Mouse (Mus musculus): Measurements from ENCODE around the gene Serpina16.

Serpina16 gene

GRCm38 (mm10) chr12:103657991-103658390 is 17.9 kb downstream of the Serpina16 start:
- no peak for DNase-seq (ENCODE audit: low spot score in 2 of 2)

DNA sequence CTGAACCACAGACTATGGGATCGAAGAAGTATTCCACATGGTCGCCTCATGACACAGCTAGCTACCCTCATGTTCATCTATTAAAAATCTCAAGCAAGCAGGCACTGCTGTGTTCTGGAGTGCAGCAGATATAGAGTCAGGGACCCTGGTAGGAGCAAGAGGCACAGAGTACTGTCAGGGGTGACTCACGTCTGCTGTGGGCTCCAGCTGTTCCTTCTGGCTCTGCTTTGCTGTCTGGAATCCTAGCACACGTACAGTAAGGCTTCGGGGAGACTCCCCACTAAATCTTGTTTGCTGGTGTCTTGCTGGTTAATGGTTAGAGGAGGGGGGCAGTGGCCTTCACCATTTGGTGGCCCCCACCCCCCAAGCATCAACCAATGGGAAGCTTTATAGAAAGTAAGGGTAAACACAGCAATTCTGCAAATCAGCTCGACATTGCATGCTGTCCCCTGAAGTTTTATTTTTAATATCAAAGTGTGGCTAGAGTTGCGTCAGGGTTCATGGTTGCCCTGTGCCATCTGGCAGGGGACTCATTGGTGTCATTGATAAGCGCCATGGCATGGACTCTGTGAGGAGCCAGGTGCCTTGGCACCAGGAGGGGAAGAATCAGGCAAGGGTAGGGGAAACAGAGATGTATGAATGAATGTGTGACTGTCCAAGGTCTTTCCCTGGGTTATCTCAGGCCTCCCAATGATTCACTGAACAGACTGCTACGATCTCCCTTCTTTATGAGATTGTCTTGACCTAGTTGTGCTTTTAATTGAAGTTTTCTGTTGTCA is 18.9 kb downstream of the Serpina16 start, which contains the start of gene Serpina6:
TSS of gene Serpina6 (minus strand) at position 365 of the 779 bp plus-strand sequence.
- DNase-seq (ENCODE audit: low spot score in 2 of 2): no peak

GRCm38 (mm10) chr12:103655123-103656044 is 20.6 kb downstream of the Serpina16 start:
- DNase-seq (ENCODE audit: low spot score in 2 of 2): no peak

DNA sequence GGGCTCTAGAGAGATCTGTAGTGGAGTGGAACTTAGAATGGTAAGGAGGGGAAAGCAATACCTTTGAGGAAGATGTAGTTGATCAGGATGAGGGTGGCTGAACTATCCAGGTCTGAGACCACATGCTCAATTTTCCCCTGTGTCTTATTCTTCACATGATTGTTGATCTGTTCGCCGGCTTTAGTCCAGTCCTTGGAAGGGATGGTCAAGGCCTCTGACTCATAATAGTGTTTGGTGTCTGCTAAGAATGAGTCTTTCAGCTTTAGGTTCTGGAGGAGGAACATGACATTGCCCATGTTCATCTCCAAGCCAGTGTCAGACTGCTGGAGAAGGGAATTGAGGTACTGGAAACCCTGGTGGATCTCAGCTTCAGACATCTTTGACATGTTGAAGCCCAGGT is 22.1 kb downstream of the Serpina16 start:
- DNase-seq (ENCODE audit: low spot score in 2 of 2): no peak

DNA sequence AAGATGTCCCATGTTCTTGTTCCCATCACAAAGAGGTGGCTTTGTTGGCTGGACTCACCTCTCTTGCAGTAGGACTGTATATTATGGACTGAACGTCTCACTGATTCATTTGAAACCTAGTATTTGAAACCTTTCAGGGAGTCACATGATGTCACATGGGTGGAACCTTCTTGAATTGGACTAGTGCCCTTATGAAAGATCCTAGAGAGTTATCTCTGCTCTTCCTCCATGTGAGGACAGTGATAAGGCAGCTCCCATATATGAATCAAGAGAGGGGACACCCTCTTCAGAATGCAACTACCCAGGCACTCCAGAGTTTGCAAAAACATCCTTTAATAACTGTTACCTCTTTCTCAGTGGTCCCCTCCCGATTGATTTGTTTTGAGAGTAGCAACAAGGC is 29.6 kb downstream of the Serpina16 start:
- DNase-seq (ENCODE audit: low spot score in 2 of 2): no peak

DNA sequence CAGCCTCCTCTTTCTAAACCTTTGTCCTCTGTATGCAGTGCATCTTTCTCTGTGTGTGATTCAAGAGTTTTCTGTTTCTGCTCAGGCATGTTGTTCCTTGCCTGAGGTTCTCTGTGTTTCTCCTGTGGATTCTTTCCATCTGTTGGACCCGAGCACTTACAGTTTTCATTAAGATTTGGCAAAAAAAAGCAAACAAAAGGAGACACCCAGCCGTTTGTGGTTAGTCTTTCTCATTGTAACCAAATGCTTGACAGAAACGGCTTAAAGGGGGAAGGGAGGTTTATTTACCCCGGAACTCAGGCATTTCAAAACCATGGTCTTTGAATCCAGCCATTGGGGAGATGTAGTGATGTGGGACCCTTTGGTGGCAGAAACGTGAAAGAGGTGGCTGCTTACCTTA is 31.3 kb downstream of the Serpina16 start:
- DNase-seq (ENCODE audit: low spot score in 2 of 2): no peak

DNA sequence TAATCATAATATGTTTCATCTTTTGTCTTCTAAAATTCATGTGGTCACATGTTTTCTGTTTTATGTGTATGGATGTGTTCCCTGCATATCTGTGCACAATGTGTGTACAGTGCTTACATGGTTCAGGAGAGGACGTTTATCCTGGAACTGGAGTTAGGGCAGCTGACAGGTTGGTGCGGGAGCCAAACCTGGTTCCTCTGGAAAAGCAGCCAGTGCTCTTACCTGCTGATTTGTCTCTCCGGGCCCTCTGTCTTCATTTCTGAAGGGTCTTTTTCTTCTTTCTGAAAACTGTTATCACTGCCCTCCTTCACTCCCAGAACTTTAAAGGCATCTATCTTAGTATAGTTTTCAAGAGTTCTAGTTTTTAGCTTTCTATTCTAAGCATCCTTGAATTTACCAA is 32.1 kb downstream of the Serpina16 start:
- DNase-seq (ENCODE audit: low spot score in 2 of 2): no peak

- DNase-seq (ENCODE audit: low spot score in 2 of 2): peak; percentile 84 to 89
Observed at GRCm38 (mm10) chr12:103643336-103643735, 32.6 kb downstream of the Serpina16 start.

DNA sequence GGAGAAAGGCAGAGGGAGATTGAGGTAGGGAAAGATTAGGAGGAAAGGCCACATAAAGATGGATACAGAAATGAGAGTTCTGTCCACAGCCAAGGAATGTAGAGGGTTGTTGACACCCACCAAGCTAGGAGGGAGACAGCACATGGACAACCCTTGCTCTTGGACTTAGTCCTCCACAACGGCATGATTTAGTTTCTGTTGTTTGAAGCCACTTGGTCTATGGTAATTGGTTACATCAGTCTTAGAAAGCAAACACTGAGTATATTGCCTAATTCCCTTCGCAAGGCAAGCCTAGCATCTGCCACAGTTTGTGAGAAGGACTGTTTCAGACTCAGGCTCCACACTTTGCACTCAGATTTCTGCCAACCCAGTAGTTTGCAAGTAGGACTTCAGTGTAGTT is 40.1 kb downstream of the Serpina16 start:
- no peak for DNase-seq (ENCODE audit: low spot score in 2 of 2)

DNA sequence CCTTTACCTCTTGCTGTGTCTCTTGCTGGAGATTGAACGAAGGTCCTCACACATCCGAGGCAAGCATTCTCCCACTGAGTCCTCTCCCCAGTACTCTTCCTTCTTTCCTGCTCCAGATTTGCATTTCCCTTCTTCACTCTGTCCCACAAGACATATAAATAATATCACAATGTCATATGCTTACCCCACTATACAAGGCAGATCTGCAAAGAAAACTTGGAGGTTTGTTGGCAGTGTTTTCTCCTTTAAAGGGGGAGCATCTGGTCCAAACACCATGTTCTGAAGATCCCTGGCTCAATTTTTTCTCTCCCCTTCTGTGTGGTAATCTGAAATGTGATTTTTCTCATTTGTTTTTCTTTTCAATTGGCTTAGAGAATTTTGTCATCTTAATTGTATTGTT is 41.5 kb downstream of the Serpina16 start:
- DNase-seq (ENCODE audit: low spot score in 2 of 2): no peak

DNA sequence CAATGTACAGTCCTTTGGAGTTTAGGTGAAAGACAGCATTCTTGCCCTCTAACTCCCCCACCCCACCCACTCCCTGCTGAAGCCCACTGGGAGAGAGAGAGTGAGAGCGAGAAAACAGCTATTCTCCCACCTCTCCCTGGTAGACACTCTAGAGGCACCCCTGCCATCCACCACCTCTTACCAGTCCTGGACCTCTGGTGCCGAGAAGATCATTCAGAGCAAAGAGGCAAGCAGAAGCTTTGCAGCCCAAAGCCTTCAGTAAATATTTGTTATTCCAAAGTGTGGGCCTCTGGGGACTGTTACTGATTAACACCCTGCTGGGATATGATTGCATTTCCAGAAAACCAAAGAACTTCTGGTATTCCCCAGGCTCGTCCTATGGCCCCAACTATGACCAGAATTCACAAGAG is 44.7 kb downstream of the Serpina16 start, which contains the start of gene Serpina10:
TSS of gene Serpina10 (minus strand) at position 242 of the 410 bp plus-strand sequence.
- DNase-seq (ENCODE audit: low spot score in 2 of 2): no peak

All from frontal cortex, postnatal 36 days (tissue).